Mouse (Mus musculus): ENCODE measurements around the gene Plxnb3. TPM values are rescaled to one million over a fixed set of nuclear protein-coding genes. Genes with fewer than 3 reads are reported as not detected.

Gene Plxnb3
- polyA plus RNA-seq, 1 experiment from 2014 or later, result 0.30 TPM

DNA sequence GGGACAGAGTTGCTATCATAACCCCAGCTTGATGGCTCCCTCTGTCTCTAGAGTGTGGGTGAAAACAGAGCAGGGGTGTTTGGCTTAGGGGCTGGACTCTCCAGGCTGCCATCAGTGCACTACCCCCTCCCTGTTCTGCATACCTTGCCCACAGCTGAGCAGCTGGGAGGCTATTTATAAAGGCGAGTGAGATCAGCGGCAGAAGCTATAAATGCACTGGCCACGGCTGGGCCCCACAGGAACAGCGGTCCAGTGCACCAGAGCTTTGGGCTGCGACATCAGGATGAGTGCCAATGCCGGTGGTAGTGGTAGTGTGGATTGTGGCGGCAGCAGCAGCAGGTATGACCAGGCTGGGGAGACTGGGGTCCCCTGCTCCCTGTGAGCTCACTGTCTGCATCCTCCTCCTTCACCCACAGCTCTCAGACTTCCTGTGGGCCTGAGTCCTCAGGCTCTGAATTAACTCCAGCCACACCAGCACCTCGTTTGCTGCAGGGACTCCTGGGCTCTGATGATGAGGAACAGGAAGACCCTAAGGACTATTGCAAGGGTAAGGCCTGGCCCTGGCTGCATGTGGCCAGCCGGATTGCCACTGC is 17.4 kb downstream of the Plxnb3 start, which contains the start of gene Srpk3:
Srpk3 (plus strand) TSS at position 238 of the 593 bp plus-strand sequence.
- Histone ChIP-seq H3K36me3 (ENCODE audit: control insufficient read depth, insufficient read depth, low read length) (no peaks in the 10 kb centered on the region), H3K4me2 (replicated peaks; ENCODE audit: low read depth) (no peak within 1 kb of the TSS), H3K9me3 (ENCODE audit: control insufficient read depth, low read length) (no peaks in the 10 kb centered on the region), H3K9ac (ENCODE audit: low read length) (no peak within 1 kb of the TSS), H3K4me3 (ENCODE audit: low read depth, low read length) (no peak within 1 kb of the TSS), H3K27ac (replicated peaks) (peak within 1 kb of the TSS; percentile 24; the same call in 1 of the 2 replicates), H3K4me1 (replicated peaks; ENCODE audit: control insufficient read depth, insufficient read depth) (no peaks in the 10 kb centered on the region), H3K27me3 (ENCODE audit: control insufficient read depth, insufficient read depth, low read length) (no peaks in the 10 kb centered on the region)
- TF ChIP-seq CTCF (IDR thresholded peaks at IDR 0.05; ENCODE audit: low read depth), result no peak
- no peak for TF ChIP-seq EP300 (optimal IDR thresholded peaks at IDR 0.05)
- DNase-seq (ENCODE audit: low spot score) (no peak), ATAC-seq (ENCODE audit: low FRiP score, low TSS enrichment) (peak; percentile 12; the same call in 1 of the 2 replicates)
- WGBS, result 41% methylated on average over 8 of the region's 9 CpGs

DNA sequence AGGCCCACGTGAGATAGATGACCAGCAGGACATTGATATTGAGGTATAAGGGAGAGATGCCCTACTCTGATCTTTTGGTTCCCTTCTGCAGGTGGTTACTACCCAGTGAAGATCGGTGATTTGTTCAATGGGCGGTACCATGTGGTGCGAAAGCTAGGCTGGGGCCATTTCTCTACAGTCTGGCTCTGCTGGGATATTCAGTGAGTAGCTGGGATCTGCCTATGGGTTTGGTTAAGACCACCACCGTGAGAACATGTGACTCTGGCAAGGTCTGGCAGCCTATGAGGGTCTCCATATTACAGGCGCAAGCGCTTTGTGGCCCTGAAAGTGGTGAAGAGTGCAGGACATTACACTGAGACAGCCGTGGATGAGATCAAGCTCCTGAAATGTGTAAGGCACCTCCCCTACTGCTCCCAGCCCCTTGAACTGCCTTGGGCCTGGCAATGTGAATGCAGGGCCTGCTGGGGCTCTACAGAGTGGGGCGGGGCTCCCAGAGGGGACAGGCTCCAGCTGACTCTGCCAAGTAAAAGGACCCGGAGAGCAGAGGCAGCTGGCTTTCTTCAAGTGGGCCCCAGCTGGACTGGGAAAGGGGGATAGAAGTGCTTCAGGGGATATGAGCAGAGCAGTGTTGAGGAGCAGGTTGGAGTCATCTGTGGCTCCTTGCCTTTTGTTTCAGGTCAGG is 18.1 kb downstream of the Plxnb3 start:
- no peaks in the 10 kb centered on the region for H3K4me1 ChIP-seq (replicated peaks; ENCODE audit: control insufficient read depth, insufficient read depth)
- WGBS, result 58% methylated on average over 10 of the region's 10 CpGs
- DNase-seq (ENCODE audit: low spot score), result no peak
- H3K4me3 ChIP-seq (ENCODE audit: low read depth, low read length), result no peak overlapping the region
- H3K4me2 ChIP-seq (replicated peaks; ENCODE audit: low read depth), result no peak overlapping the region
- H3K9me3 ChIP-seq (ENCODE audit: control insufficient read depth, low read length), result no peaks in the 10 kb centered on the region
- H3K36me3 ChIP-seq (ENCODE audit: control insufficient read depth, insufficient read depth, low read length), result no peaks in the 10 kb centered on the region
- H3K9ac ChIP-seq (ENCODE audit: low read length), result no peak overlapping the region
- TF ChIP-seq EP300 (optimal IDR thresholded peaks at IDR 0.05) (no peak), CTCF (IDR thresholded peaks at IDR 0.05; ENCODE audit: low read depth) (no peak)
- no peaks in the 10 kb centered on the region for H3K27me3 ChIP-seq (ENCODE audit: control insufficient read depth, insufficient read depth, low read length)
- ATAC-seq (ENCODE audit: low FRiP score, low TSS enrichment), result peak; percentile 54
- H3K27ac ChIP-seq (replicated peaks), result peak overlapping the region; percentile 24; the same call in 1 of the 2 replicates

DNA sequence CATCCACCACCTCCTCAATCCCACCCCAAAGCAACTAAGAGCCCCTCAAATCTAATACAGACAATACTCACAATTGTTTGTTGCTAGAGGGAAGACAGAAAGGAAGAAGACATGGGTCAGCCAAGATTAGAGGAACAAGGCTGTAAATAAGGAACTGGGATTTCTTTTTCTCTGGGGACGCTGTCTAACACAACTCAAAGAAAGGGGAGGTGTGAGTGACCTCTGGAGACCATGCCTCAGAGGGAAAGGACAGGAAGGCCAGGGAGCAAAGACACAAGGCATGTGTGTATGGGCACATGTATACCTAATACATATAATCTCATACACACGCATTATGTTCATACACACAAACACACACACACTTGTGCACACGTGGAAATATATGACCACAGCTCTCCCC is 25.3 kb downstream of the Plxnb3 start:
- DNase-seq (ENCODE audit: low spot score) (no peak), ATAC-seq (ENCODE audit: low FRiP score, low TSS enrichment) (no peak)
- H3K4me2 ChIP-seq (replicated peaks; ENCODE audit: low read depth), result no peak overlapping the region
- H3K9ac ChIP-seq (ENCODE audit: low read length), result no peak overlapping the region
- WGBS, result 88% methylated on average over 3 of the region's 3 CpGs
- H3K4me3 ChIP-seq (ENCODE audit: low read depth, low read length), result no peak overlapping the region
- no peak for TF ChIP-seq CTCF (IDR thresholded peaks at IDR 0.05; ENCODE audit: low read depth)
- no peak for TF ChIP-seq EP300 (optimal IDR thresholded peaks at IDR 0.05)
- H3K27ac ChIP-seq (replicated peaks), result no peak overlapping the region
- H3K4me1 ChIP-seq (replicated peaks; ENCODE audit: control insufficient read depth, insufficient read depth), result no peaks in the 10 kb centered on the region
- H3K27me3 ChIP-seq (ENCODE audit: control insufficient read depth, insufficient read depth, low read length), result no peaks in the 10 kb centered on the region
- H3K36me3 ChIP-seq (ENCODE audit: control insufficient read depth, insufficient read depth, low read length), result no peaks in the 10 kb centered on the region
- H3K9me3 ChIP-seq (ENCODE audit: control insufficient read depth, low read length), result no peaks in the 10 kb centered on the region

- no peaks in the 10 kb centered on the region for H3K27me3 ChIP-seq (ENCODE audit: control insufficient read depth, insufficient read depth, low read length)
- no peaks in the 10 kb centered on the region for H3K36me3 ChIP-seq (ENCODE audit: control insufficient read depth, insufficient read depth, low read length)
- peak overlapping the region; percentile 56 for H3K4me3 ChIP-seq (ENCODE audit: low read depth, low read length)
- peak overlapping the region; percentile 50 for H3K4me2 ChIP-seq (replicated peaks; ENCODE audit: low read depth)
- H3K9me3 ChIP-seq (ENCODE audit: control insufficient read depth, low read length), result no peaks in the 10 kb centered on the region
- DNase-seq (ENCODE audit: low spot score) (no peak), ATAC-seq (ENCODE audit: low FRiP score, low TSS enrichment) (no peak)
- H3K27ac ChIP-seq (replicated peaks), result 0 out of 2 replicates have a peak overlapping the region, but pooled peaks have one; percentile 45
- peak overlapping the region; percentile 65 for H3K9ac ChIP-seq (ENCODE audit: low read length)
- no peaks in the 10 kb centered on the region for H3K4me1 ChIP-seq (replicated peaks; ENCODE audit: control insufficient read depth, insufficient read depth)
- no peak for TF ChIP-seq CTCF (IDR thresholded peaks at IDR 0.05; ENCODE audit: low read depth)
- TF ChIP-seq EP300 (optimal IDR thresholded peaks at IDR 0.05), result no peak
Measured at GRCm38 (mm10) chrX:73785666-73786065, 28.8 kb downstream of the Plxnb3 start.

- Histone ChIP-seq H3K4me2 (replicated peaks; ENCODE audit: low read depth) (peak within 1 kb of the TSS; percentile 59), H3K9me3 (ENCODE audit: control insufficient read depth, low read length) (no peaks in the 10 kb centered on the region), H3K36me3 (ENCODE audit: control insufficient read depth, insufficient read depth, low read length) (no peaks in the 10 kb centered on the region), H3K27ac (replicated peaks) (peak within 1 kb of the TSS; percentile 89), H3K4me1 (replicated peaks; ENCODE audit: control insufficient read depth, insufficient read depth) (no peaks in the 10 kb centered on the region), H3K4me3 (ENCODE audit: low read depth, low read length) (peak within 1 kb of the TSS; percentile 56), H3K27me3 (ENCODE audit: control insufficient read depth, insufficient read depth, low read length) (no peaks in the 10 kb centered on the region), H3K9ac (ENCODE audit: low read length) (peak within 1 kb of the TSS; percentile 77)
- DNase-seq (ENCODE audit: low spot score) (peak; percentile 92), ATAC-seq (ENCODE audit: low FRiP score, low TSS enrichment) (peak; percentile 96)
- 15% methylated on average over 51 of the region's 52 CpGs for WGBS
- TF ChIP-seq EP300 (optimal IDR thresholded peaks at IDR 0.05) (peak; percentile 96), CTCF (IDR thresholded peaks at IDR 0.05; ENCODE audit: low read depth) (peak; percentile 67)
Measured at GRCm38 (mm10) chrX:73786364-73787224, 29.7 kb downstream of the Plxnb3 start, which contains the start of the genes Idh3g and Ssr4. Idh3g (minus strand) TSS chrX:73786897. Ssr4 (plus strand) TSS chrX:73787028.
